Mouse (Mus musculus): Measurements from ENCODE around the gene Rnf216.

The Rnf216 gene

DNA sequence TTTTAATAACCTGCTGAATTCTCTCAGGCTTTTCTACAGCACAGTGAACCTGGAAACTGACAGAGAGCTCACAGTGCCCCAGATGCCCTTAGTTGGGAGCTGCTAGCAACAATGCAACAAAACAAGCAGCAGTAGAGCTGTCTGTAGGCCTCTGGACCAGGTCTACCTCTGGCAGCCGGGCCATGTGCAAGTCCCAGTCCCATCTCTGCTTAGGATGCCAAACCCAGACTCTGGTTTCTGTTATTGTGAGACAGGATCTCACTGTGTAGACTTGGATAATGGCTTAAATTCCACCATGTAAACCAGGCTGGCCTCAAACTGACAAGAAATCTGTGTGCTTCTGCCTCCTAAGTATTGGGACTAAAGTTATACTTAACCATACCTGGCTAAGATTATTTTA is 11.2 kb downstream of the Rnf216 start:
- in situ Hi-C loops (cut with MboI), result no loop called here

DNA sequence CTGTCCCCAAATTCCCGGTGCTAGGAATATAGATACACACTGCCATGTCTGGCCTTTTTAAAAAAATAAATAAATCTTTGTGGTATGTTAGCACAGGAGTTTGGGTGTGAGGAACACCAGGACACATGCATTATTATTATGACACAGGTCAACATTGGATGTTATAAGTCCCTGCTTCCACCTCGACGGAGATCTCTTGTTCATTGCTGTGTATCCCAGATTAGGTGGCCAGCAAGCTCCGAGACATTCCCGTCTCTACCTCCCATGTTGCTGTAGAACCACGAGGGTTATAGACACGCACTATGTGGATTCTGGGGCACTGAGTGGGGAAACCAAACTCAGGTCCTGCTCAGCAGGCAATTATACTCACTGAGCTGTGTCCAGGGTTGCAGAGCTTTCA is 17.5 kb downstream of the Rnf216 start:
- in situ Hi-C loops (cut with MboI), result no loop called here

DNA sequence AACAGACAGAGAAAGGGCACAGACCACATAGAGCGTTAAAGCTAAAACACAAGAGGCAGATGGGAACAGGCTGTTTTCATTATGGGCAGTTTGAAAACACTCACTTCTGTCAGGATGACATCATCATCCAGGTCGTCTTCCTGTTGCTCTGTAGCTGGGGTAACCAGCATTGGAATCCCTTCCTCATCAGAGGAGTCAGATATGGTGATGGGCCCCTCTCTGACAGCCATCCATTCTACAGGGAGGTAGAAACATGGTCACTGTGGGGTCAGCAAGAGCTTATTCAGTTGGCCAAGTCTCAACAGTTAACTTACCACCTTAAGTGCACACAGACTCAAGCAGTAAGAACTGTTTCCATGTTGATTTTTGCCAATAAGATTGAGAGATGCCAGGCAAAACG is 19.9 kb downstream of the Rnf216 start:
- in situ Hi-C loops (cut with MboI), result no loop called here

DNA sequence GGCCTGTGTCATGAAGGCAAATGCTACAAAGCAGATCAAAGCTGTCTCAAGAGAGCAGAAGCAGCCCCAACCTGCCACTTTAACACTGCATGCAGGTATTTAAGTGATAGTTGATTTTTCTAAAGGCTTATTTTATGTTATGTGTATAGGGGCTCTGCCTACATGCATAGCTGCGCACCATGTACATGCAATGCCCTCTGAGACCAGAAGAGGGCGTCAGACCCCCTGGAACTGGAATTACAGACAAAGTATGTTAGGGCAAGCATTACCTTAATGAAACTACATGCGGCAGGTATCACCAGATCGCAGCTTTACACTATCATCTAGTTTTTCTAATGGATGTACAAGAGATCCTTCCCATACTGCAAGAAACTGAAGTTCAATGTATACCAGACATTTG is 27.9 kb downstream of the Rnf216 start:
- in situ Hi-C loops (cut with MboI), result no loop called here

DNA sequence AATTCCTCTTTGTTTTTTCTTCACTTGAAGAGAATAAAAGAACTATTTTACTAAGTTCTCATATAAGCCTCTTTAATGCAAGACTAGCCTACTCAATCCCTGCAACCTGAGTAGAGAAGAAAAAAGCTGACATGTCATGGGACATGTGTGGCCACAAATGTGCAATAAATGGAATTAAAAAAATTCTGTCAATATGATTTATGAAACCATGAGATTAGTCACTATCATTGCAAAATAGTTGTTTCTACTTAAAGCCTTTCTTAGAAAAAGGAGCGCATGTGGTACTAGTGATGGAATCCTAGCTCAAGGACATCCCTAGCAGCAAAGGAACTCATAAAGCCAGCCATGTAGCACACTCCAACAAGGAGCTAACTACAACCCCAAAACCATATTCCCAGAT is 33.0 kb downstream of the Rnf216 start:
- in situ Hi-C loops (cut with MboI), result no loop called here

DNA sequence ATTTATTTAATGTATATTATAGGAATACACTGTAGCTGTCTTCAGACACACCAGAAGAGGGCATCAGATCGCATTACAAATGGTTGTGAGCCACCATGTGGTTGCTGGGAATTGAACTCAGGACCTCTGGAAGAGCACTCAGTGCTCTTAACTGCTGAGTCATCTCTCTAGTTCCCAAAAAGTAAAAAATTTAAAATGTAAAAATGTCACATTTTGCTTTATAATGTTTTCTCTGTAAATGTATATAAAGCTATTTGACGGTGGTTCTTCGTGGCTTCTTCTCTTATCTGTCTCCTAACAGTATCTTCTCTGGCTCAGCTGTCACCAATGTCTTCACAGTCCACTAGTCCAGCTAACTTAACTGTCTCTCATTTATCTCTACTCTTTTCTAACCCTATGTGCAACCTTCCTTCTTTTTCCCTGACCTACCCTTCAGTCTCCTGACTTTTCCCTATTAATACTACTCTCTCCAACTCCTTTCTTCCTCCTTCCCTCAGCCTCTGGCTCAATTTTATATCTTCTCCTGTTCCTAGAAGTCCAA is 36.1 kb downstream of the Rnf216 start:
- in situ Hi-C loops (cut with MboI), result no loop called here

DNA sequence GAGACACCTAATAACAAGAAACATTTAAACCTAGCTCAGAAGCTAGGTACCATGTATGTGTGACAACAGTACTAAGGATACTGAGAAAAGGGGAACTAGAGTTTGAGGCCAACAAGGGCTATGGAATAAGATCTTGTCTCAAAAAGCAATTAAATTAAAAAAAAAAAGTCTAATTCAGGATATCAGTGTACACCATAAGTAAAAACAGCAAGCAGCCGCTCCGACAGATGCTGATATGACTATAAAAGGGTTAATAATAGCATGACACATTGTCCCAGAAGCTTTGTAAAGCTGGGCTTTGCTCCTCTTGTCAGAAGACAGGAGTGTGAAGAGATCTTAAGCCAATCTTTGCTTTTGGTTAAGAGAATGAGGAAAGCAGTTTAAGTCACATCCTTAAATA is 36.8 kb downstream of the Rnf216 start:
- in situ Hi-C loops (cut with MboI), result no loop called here

DNA sequence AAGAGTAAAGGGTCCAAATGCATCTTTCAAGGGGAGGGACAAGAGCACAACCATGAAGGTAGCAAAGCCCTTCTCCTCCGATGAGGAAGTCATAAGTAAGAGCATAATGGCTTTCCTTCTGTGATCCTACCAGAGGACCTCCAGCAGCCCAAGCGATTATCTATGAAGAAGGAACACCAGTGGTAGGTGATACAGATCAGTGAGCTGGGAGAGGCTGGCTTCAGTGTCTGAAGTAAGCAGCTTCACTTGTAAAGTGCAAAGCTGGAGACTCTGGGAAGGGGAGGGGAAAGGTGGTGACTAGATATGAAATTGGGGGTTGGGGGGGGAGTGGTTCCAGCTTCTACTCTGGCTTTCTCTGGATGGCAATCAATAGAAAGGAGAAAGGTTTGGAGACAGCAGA is 43.7 kb downstream of the Rnf216 start:
- in situ Hi-C loops (cut with MboI), result loop anchor here (10.0 kb wide), 1 partner anchor 184 kb away; no protein-coding TSS in a partner anchor

DNA sequence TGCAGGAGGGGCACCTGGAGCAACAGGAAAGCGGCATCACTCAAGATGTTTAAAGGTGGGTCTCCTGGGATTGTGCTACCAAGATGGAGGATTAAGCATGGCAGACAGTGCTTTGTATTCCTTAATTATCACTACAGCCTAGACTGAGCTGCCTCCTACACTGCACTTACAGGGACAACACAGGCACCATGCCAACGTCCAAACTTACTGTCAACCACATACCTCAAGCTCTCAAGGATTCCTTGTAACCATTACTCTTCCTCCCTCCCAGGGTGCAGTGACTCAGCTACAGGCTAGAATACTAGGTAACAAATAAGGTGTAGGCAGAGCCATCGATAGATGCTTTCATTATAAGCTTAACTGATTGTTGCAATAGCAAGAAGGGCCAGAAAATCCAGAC is 44.4 kb downstream of the Rnf216 start:
- in situ Hi-C loops (cut with MboI), result loop anchor here (10.0 kb wide), 1 partner anchor 184 kb away; no protein-coding TSS in a partner anchor

DNA sequence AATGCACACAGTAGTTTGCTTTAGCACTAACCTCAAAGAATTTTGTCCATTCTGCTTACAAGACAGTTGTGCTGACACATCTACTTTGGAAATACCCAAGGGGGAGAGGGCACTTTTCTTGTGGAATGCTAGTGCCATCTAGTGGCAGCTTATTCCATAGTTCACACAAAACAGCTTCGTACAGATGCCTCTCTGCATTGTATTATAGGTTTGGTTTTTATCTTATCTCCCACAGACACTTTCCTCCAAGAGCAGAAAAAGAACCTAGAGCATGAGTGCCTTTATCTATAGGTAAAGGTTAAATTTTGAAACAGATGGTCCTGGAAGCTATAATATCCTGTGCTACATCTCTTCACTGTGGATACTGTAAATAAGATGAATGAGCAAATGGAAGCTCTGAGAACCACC is 46.2 kb downstream of the Rnf216 start:
- in situ Hi-C loops (cut with MboI), result loop anchor here (10.0 kb wide), 1 partner anchor 182 kb away; no protein-coding TSS in a partner anchor

DNA sequence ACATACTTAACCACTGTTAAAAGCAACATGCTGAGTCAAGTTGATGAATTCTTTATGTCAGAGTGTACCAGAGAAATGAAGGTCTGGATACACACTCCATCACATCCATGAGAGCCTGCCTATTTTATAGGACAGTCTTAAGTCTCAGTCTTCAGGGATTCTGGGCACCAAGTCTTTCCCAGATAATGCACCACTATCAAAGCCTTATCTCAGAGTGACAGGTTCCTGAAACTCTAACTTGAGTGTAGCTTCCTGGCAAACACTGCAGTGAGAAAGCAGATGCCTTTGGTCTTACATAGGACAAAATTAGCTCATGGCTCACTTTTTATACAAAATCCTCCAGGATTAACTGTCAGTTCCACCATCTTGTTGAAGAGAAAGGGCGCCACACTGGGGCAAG is 46.7 kb downstream of the Rnf216 start:
- in situ Hi-C loops (cut with MboI), result loop anchor here (10.0 kb wide), 1 partner anchor 181 kb away; no protein-coding TSS in a partner anchor

DNA sequence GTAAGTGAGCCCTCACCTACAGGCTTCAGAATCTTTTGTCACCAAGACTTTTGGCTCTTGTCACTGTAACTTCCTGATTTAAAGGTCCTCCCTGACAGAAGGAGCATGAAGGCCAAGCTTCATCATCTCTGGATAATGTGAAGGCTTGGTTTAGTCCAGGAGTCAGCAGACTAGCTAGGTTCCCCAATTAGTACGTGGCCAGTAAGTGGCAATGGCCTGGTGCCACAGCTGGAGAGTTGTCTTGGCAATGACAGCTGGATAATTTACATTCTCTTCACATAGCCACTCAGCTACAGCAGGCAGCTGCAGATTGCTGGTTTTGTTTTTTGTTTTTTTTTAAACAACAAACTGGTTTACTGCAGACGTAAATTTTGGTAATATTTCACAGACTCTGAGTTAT is 47.6 kb downstream of the Rnf216 start:
- in situ Hi-C loops (cut with MboI), result loop anchor here (10.0 kb wide), 1 partner anchor 180 kb away; no protein-coding TSS in a partner anchor

DNA sequence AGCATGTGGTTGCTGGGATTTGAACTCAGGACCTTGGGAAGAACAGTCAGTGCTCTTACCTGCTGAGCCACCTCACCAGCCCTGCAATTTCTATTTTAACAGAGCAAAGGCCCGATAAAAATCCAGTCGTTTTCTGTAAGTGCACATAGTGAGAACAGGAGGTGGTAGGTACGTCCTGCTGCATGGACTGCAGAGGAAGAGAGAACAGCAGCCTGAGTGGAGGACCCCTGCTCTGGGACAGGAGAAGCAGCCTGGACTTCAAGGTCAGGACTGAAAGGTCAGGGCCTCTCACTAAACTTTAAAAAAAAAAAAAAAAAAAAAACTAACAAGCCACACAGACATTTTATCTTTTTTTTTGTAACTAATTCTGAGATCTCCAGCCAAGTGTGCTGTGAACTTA is 50.5 kb downstream of the Rnf216 start:
- in situ Hi-C loops (cut with MboI), result loop anchor here (10.0 kb wide), 1 partner anchor 177 kb away; no protein-coding TSS in a partner anchor

DNA sequence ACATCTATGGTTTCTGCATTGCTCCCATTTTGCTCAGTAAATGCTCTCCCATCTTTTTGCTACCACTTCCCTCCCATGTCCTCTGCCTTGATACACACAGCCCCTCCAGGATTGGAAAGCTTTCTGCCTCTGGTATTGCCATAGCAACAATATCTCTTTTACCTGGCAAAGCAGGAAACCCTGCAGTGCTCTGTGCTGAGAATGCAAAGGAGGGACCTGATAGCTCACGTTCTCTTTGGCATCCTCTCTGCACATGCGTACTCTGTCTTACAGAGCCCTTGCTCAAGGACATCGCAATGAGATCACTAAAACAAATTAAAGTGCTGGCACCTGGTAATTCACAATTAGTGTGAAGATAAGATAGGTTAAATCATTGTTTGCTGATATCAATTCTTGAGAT is 51.3 kb downstream of the Rnf216 start:
- in situ Hi-C loops (cut with MboI), result loop anchor here (10.0 kb wide), 1 partner anchor 177 kb away; no protein-coding TSS in a partner anchor

DNA sequence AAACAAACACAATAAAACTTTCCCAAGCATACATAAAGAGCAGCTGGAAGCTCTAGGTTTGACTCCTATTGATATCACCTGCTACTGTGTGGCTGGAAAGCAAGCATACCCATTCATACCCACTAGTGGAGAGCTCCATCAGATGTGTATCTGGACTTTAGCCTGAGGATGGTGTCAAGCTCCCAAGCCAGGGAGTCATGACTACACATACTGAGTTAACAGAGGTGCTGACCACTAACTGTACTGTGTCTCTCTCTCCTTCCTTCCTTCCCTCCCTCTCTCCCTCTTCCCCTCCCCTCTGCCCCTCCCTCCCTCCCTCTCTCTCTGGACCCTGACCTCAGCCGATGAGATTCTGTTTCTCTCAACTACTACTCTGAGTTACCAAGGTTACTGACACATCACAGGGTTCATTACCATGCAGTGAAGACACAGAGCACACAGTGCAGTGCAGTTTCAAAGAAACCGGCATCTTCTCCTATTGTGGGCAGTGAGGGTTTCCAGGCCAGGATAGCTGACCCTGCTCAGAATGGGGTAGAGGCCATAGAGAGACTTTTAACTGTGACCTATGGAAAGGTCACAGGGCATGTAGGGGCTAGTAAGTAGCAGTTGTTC is 51.9 kb downstream of the Rnf216 start:
- in situ Hi-C loops (cut with MboI), result loop anchor here (10.0 kb wide), 1 partner anchor 176 kb away; no protein-coding TSS in a partner anchor

DNA sequence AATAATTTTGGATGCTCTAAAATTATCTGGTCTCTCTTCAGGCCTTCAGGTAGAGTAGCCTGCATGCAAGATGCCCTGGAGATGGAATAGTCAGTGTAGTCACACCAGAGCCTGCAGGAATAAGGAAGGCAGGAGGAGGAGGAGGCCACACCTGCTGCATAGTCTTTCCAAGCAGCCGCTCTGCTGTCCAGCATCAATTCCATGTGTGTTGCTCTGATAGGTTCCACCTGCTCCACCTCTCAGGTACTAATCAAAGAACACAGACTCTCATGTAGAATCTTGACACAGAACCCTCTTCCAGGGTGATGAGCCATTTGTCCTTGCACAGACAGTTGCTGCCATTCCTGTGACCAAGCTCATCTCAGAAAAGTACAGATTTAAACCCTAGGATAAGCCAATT is 52.8 kb downstream of the Rnf216 start:
- in situ Hi-C loops (cut with MboI), result loop anchor here (10.0 kb wide), 1 partner anchor 175 kb away; no protein-coding TSS in a partner anchor

DNA sequence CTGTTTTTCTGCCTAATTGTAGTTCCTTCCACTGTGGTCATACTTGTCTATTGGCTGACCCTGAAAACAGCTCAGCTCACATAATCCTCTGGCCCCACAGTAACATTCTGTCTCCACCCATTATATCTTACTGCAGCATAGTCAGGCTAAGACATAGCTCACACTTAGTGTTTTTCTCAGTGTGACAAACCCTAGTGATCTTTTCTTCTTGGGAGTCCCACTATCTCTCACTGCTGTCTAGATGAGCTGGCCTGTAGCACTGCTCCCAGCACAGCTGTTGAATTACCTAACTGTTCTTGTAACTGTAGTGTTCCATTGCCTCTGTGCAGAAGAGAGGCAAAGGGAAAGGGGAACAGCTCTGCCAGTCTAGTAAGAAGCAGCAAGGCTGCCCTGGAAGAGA is 53.6 kb downstream of the Rnf216 start:
- in situ Hi-C loops (cut with MboI), result no loop called here

DNA sequence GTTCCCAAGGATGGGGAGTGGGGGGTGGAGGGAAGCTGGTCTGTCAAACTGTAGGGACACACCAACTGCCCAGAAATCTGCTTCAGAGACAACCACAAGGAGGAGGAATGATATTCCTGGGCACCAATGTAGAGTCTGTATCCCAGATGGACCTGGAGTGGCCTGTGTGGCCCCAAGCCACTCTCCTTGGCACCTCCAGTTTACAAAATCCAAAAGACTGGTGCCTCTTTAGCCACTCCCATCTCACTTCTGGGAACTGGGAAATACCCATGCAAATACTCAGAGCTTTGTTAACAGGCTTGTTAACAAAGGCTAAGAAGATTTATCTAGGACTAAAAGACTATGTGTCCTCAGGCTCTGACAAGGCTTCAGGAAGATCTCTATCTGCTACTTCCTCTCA is 54.1 kb downstream of the Rnf216 start:
- in situ Hi-C loops (cut with MboI), result no loop called here

DNA sequence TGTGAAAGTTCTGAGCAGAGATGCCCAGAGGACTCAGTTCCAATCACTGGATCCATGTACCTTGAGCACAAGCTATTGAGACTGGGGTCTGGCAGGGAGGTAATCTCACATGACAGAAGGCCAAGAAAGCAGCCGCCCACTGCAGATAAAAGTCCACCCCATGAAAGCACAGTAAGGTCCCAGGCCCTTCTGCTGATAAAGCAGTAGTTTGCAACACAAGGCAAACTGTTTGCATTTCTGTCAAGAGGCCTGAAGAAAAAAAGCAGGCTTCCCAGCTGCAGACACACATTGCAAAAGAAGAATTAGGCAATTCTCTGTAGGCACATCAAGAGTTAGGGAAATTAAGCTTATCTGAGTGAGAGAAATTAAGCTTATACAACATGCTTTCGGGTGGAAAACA is 54.6 kb downstream of the Rnf216 start:
- in situ Hi-C loops (cut with MboI), result no loop called here

DNA sequence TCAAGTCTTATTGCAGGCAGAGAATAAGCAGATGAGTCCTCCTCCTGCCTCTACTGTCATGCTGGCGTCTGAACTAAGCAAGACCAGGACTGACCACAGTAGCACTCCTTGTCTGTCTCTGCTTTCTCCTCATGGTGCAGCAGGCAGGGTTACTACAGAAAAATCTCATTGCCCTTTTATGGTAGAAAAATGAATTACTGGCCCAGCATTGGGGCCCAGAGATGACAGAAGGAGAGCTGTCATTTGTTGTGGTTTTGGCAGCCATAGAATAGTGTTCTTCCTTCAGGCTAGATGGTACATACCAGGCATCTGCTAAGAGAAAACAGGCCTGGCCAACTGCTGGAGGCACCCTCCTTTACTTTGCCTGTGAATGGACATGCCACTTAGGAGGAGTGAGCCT is 55.0 kb downstream of the Rnf216 start:
- in situ Hi-C loops (cut with MboI), result no loop called here

DNA sequence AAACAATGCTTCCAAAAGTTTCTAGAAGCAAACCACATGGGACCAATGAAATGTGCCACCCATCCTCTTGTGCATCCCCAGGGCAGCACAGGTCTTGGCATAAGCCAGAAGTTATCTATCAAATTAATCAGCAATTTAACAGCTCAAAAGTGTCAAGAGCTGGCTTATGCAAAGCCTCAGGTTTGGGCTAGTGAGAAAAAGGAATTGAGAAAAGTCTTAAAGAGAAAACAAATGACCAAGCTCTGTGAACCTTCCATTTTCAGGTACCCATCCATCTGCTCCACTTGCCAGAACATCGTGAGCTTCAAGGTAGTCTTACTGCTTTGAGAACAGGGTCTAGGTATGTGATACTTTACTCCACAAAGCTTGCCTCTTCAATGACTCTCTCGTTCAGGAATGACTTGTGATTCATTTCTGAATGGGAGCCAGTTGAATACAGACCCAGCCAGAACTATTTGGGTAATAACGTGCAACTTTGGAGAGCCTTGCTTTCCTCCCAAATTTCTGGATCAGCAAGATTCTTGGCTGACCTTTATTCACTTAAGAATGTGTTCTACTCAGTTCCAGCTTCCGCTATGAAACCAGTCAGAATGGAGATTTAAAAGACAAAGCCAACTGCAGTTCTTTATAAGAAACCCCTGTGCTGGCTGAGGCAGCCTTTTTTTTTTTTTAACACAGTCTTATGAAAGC is 56.5 kb downstream of the Rnf216 start:
- in situ Hi-C loops (cut with MboI), result no loop called here

DNA sequence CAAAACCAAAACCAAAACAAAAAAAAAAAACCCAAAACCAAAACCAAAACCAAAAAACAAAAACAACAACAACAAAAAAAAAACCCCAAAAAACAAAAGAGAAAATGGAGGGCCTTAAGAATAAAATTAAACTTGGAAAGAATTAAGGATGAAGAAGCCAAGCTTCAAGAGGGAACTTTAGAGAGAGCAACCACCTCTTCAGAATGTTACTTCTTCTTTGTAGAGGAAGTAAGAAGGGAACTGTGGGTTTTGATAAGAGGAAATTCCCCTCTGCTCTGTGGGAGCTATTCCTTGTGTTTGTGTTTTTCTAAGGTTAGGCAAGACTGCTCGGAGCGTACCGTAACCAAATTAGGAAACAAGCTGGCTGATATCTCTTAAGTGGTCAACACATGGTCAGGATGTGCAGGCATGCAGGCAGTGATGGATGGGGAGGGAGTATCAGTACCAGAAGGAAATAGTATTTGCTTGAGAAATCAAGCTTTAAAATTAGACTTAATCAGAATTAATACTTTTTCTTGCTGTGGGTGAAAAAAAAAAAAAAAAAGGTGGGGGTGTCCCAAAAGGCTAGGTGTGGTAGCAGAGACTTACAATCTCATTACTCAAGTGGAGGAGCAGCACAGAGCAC is 57.2 kb downstream of the Rnf216 start:
- in situ Hi-C loops (cut with MboI), result no loop called here

DNA sequence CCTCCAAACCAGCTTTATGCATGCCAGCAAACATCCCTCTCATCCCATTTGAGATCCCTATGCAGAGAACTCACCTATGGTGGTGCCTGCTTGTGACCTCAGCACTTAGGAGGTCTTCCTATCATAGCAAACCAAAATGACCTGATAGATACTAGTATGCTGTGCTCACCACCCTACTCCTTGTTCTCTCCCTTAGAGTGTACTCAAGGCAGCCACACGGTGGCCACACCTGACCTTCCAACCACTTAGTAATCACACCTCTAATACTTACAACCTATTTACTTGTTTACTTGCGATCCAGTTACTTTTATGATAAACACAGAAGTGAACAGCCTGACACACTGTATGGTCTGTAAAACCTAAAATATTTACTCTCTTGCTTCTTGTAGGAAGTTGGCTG is 58.1 kb downstream of the Rnf216 start:
- in situ Hi-C loops (cut with MboI), result no loop called here

All from mature B cell (primary cell).